Mouse (Mus musculus) layer of hippocampus, adult 8-10 months (tissue): ENCODE data around the gene Atg2b. TPM values are rescaled to one million over a fixed set of nuclear protein-coding genes. Genes with fewer than 3 reads are reported as not detected.

ENCODE experiments used
- DNase-seq, 2 experiments: peaks; one replicate each; pipeline ENCODE4 v3.0.0; 2022; ENCODE audit warnings: low spot score in 2 of 2
- total RNA-seq, 4 experiments: library from RNA; stranded (reverse); gene quantifications; 2 replicates each; pipeline ENCODE4 v1.2.4; 2022

Atg2b gene
- total RNA-seq, 4 experiments from 2014 or later, result 43.1 to 56.3 (median 47.8) TPM

DNA sequence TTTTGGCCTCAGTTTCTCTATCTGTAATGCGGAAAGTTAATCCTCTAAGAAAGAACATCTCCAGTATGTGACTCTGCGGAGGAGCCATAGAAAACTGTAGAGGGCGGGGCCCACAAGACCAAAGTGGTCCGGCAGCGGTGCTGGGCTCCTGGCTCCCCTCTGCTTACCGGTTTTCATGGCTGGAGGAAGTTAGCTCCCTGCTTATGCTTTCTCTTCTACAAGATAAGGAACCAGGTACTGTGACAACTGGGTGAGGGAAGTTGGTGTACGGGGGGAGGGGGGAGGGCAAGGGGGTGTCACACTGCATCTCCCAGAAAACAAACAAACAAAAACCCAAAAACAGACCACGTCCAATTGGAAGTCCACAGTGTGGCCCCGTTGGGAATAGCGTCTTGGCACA lies 86.5 kb downstream of the Atg2b start:
- DNase-seq, result no peak

DNA sequence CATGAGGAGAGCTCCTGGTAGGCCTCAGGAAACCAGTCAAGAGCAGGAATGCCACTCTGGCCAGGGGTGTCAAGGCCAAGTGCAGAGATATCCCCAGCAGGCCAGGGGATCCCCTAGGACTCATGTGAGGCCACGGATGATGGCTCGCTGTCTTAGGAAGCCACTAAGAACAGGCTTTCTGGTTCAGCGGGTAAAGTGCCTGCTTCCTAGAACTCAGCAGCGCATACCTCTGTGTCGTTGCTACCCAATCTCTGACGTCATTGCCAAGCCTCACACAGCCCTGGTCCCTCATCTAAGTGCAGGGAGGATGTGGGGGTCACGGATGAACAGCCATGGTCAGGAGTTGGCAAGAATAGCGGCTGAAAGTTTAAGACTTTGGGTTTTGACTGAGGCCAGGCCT lies 87.9 kb downstream of the Atg2b start:
- no peak for DNase-seq

GRCm38 (mm10) chr12:105593471-105593870 lies 91.5 kb downstream of the Atg2b start:
- no peak for DNase-seq

GRCm38 (mm10) chr12:105592361-105592761 lies 92.7 kb downstream of the Atg2b start:
- peak in 1 of 2 experiments; percentile 35 for DNase-seq

- DNase-seq, result no peak
Measured at GRCm38 (mm10) chr12:105590786-105591185, 94.2 kb downstream of the Atg2b start.

GRCm38 (mm10) chr12:105587526-105587925 lies 97.5 kb downstream of the Atg2b start:
- DNase-seq, result no peak

DNA sequence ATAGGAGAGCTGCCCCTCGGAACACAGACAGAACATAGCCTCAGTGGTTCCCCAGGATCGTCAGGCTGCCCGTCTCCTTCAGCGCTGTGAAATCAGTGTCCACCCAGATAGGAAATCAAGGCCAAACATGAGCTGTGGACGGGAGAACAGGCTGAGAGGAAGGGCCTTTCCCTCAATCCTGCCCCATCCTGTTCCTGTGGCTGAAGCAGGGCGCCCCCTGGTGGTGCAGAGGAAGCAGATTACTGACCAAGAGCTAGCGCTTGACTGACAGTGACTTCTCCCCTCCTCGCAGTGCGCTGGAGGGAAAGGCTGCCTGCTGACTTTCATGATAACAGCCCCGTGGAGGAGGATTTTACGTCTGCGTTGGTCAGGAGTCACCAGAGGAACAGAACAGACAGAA lies 100.2 kb downstream of the Atg2b start:
- DNase-seq, result peak; percentile 60 to 72

GRCm38 (mm10) chr12:105583484-105583883 lies 101.5 kb downstream of the Atg2b start:
- no peak for DNase-seq

DNA sequence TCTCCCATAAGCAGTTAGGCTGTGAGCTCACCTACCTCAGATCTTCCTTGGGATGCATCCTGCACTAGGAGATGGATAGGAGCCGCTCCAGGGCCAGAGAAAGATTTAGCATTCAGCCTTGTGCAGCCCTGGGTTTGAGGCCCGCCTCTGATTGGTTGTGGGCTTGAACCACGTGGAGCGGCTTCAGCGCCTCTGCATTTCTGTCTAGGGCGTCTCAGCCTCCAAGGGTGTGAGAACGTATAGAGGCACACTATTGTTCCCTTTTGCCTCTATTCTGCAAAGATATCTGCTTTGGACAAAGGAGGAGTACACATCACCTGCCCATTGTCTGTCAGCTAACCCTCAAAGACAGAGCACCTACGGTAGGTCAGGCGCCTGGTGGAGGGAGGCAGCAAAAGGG lies 102.5 kb downstream of the Atg2b start:
- DNase-seq, result no peak

DNA sequence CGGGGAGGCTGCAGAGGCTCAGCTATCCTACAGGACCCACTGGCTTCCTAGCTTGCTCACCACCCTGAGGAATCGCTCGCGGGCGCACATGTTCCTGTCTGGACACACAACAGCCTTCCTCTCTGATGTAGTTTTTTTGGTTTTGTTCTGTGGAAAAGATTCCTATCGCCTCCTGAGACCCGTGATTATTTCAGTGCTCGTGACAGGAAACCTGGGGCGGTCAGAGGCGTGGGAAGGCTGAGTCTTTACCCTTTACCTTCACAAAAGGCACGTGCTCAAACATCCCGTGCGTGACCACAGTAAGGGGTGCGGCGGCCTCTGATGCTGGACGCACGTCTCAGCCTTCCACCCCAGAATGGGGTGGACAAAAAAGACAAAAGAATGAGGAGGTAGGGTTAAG lies 104.5 kb downstream of the Atg2b start:
- no peak for DNase-seq

DNA sequence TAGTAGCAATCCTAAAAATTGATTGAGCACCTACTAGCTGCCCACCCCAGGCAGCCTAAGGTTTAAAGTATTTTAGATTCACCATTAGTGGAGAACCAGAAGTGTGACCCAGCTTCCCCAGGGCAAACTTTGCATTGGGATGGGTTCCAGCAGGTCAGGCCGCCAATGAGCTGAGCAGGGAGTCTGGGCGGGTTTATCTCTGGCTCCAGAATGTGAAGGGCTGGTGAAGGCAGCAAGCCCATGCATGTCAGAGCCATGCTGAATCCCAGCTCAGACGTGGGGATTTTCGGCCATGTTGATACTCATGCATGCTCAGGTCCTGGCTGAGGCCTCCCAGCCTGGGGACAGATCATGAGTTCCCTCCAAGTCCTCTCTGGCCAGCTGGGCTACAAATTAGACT lies 110.7 kb downstream of the Atg2b start:
- DNase-seq, result no peak

DNA sequence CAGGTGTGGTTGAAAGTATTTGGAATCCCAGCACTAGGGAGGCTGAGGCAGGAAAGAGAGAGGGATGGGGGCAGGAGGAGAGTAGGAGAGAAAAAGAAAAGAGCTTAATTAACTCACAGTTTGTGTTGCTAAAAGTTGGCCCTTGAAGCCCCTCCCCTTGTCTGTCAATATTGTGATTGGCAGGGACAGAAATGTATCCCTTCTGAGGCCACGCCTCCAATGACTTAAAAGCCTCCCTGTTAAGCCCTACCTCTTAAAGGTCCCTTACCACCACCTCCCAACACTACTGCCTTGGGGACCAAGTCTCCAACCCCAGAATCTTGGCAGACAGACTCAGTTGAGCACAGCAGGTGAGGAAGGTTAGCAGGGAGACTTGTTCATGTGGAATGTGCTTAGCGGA lies 112.4 kb downstream of the Atg2b start:
- no peak for DNase-seq

DNA sequence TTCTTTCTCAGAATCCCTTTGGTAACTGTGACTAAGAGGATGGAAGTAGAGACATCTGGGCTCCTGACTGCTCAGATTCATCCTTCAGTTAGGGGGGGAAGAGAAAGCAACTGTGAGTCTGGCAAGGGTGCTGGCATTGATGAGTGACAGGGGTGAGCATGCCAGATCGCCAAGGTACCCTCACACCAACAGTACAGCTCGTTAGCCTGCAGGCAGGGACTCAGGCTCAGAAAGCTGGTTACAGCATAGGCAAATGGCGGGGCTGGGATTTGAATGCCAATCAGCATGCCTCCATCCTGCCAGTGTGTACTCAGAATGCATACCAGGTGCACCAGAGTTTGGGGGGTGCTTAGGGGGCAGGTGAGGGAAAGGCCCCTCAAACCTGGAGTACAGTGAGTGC lies 113.1 kb downstream of the Atg2b start:
- no peak for DNase-seq

Other genes with a start within 250 kb of the Atg2b start
- 100 to 1,000 TPM in 2 of 4 experiments, 10 to 100 TPM in 2; 90.0 to 116 (median 99.9) TPM for gene D430019H16Rik, start 231.4 kb downstream of the Atg2b start, total RNA-seq
- 1 to 10 TPM in 2 of 4 experiments, under 1 TPM in 2; 0.68 to 1.3 (median 1.0) TPM for gene Bdkrb2, start 122.0 kb downstream of the Atg2b start, total RNA-seq
- gene Bdkrb1, start 82.1 kb downstream of the Atg2b start, total RNA-seq, result under 1 TPM in 3 of 4 experiments, not detected in 1; 0.35 to 0.45 (median 0.37) TPM
- gene Gskip, start 382 bp downstream of the Atg2b start, total RNA-seq, result 10 to 100 TPM; 22.9 to 27.2 (median 26.3) TPM
- 1 to 10 TPM; 1.4 to 2.6 (median 1.8) TPM for gene Ak7, start 20.8 kb upstream of the Atg2b start, total RNA-seq
- 100 to 1,000 TPM; 136 to 186 (median 159) TPM for gene Papola, start 99.5 kb upstream of the Atg2b start, total RNA-seq